Mouse (Mus musculus) skeletal muscle tissue, adult 2 months (tissue): ENCODE measurements at regions not wholly inside any gene's neighbourhood (a gene's known extent, or its start where the extent isn't known, plus 50 kb on each side); places are given as distances from the start of the nearest gene placed in this dataset.
"Not testable (repeated sequence)": the region's sequence is repeated elsewhere in the genome, so short reads cannot be mapped to it uniquely, and the experiment has no call there.

ENCODE experiments used
- DNase-seq: peaks from one replicate; pipeline ENCODE4 v3.0.0-alpha.2; 2012; ENCODE audit warnings: low read depth, low spot score

- DNase-seq = no peak
Observed at GRCm38 (mm10) chr6:37692758-37693157, 162.8 kb downstream of the Akr1d1 start.

- DNase-seq = no peak
Observed at GRCm38 (mm10) chr6:37696074-37696473, 166.1 kb downstream of the Akr1d1 start.

- no peak for DNase-seq
Observed at GRCm38 (mm10) chr6:37703946-37704345, 166.7 kb upstream of the Trim24 start.

- peak; percentile 96 for DNase-seq
Observed at GRCm38 (mm10) chr6:37705733-37706145, 164.9 kb upstream of the Trim24 start.

- DNase-seq = not testable (repeated sequence)
Observed at GRCm38 (mm10) chr6:37707671-37708070, 162.9 kb upstream of the Trim24 start.

GRCm38 (mm10) chr6:37711766-37712165 lies 158.8 kb upstream of the Trim24 start:
- DNase-seq = no peak

- no peak for DNase-seq
Observed at GRCm38 (mm10) chr6:37713411-37713810, 157.2 kb upstream of the Trim24 start.

GRCm38 (mm10) chr6:37714223-37714928 lies 156.2 kb upstream of the Trim24 start:
- peak; percentile 86 for DNase-seq

- DNase-seq = peak; percentile 60
Observed at GRCm38 (mm10) chr6:37721736-37722135, 148.9 kb upstream of the Trim24 start.

GRCm38 (mm10) chr6:37723337-37723736 lies 147.3 kb upstream of the Trim24 start:
- peak; percentile 80 for DNase-seq

GRCm38 (mm10) chr6:37724240-37724639 lies 146.4 kb upstream of the Trim24 start:
- no peak for DNase-seq

GRCm38 (mm10) chr6:37728621-37729020 lies 142.0 kb upstream of the Trim24 start:
- DNase-seq = no peak

GRCm38 (mm10) chr6:37729165-37729564 lies 141.4 kb upstream of the Trim24 start:
- no peak for DNase-seq

GRCm38 (mm10) chr6:37730500-37731239 lies 139.9 kb upstream of the Trim24 start:
- no peak for DNase-seq

- peak; percentile 83 for DNase-seq
Observed at GRCm38 (mm10) chr6:37732385-37732784, 138.2 kb upstream of the Trim24 start.

GRCm38 (mm10) chr6:37735288-37735961 lies 135.2 kb upstream of the Trim24 start:
- DNase-seq = peak; percentile 45

GRCm38 (mm10) chr6:37735962-37736297 lies 134.7 kb upstream of the Trim24 start:
- no peak for DNase-seq

GRCm38 (mm10) chr6:37740982-37741889 lies 129.4 kb upstream of the Trim24 start:
- DNase-seq = no peak

GRCm38 (mm10) chr6:37741916-37742315 lies 128.7 kb upstream of the Trim24 start:
- DNase-seq = not testable (repeated sequence)

GRCm38 (mm10) chr6:37744679-37745078 lies 125.9 kb upstream of the Trim24 start:
- no peak for DNase-seq

GRCm38 (mm10) chr6:37745393-37746100 lies 125.1 kb upstream of the Trim24 start:
- no peak for DNase-seq
